Mouse (Mus musculus) CH12.LX (cell line): ENCODE measurements around the gene Il34. TPM values are rescaled to one million over a fixed set of nuclear protein-coding genes. Genes with fewer than 3 reads are reported as not detected.

Source experiments
- DNase-seq: peaks from one replicate; pipeline ENCODE4 v3.0.0-alpha.2; 2013; ENCODE audit errors: extremely low read depth
- H3K27ac ChIP-seq: 2 replicates; pipeline ENCODE4 v1.5.1; 2012; ENCODE audit warnings: low read depth, mild to moderate bottlenecking, control low read depth, moderate library complexity; ENCODE audit not compliant: insufficient read depth
- H3K27me3 ChIP-seq: replicated peaks from 2 replicates; pipeline ENCODE3; 2012; ENCODE audit warnings: inconsistent platforms
- H3K36me3 ChIP-seq, 2 experiments: replicated peaks in 1 of 2; 2 replicates each; pipeline versions ENCODE3 to v1.6.1; 2012; ENCODE audit warnings: inconsistent platforms in 1 of 2, low read length in 1 of 2, mild to moderate bottlenecking in 1 of 2, mixed read lengths in 1 of 2, moderate library complexity in 1 of 2; ENCODE audit not compliant: control insufficient read depth in 1 of 2, insufficient read depth in 1 of 2
- H3K4me1 ChIP-seq, 2 experiments: 2 replicates each; pipeline ENCODE4 v1.6.1; 2012; ENCODE audit warnings: inconsistent platforms in 1 of 2, moderate library complexity in 1 of 2; ENCODE audit not compliant: insufficient read depth in 2 of 2, control insufficient read depth in 1 of 2
- H3K4me2 ChIP-seq: 2 replicates; pipeline ENCODE4 v1.6.1; 2012; ENCODE audit warnings: low read depth, mild to moderate bottlenecking, control low read depth; ENCODE audit not compliant: poor library complexity, insufficient read depth, severe bottlenecking
- H3K4me3 ChIP-seq, 3 experiments: fragments of 150-350 bp in 1 of 3; sonication (generic) in 1 of 3; replicated peaks in 1 of 3; 2 replicates each; pipeline versions ENCODE3 to v1.5.1; 2011 to 2012; ENCODE audit warnings: low read depth in 2 of 3, low read length in 2 of 3, mild to moderate bottlenecking in 2 of 3, moderate library complexity in 2 of 3, control low read depth in 1 of 3, improper control_type of control experiment in 1 of 3, inconsistent platforms in 1 of 3, mixed read lengths in 1 of 3; ENCODE audit not compliant: poor library complexity in 1 of 3
- H3K79me2 ChIP-seq: replicated peaks from 2 replicates; pipeline ENCODE4 v1.6.1; 2012; ENCODE audit warnings: mild to moderate bottlenecking, moderate library complexity; ENCODE audit not compliant: control insufficient read depth, poor library complexity, insufficient read depth, severe bottlenecking; ENCODE audit errors: extremely low read depth
- H3K9ac ChIP-seq: 2 replicates; pipeline ENCODE4 v1.6.1; 2012; ENCODE audit warnings: low read depth, mild to moderate bottlenecking, control low read depth, moderate library complexity; ENCODE audit not compliant: insufficient read depth
- H3K9me3 ChIP-seq: replicated peaks from 2 replicates; pipeline ENCODE3; 2012; ENCODE audit warnings: low read length, inconsistent platforms, mixed read lengths
- BHLHE40 ChIP-seq: IDR thresholded peaks from 2 replicates; pipeline ENCODE4 v1.6.1; 2011; ENCODE audit warnings: mild to moderate bottlenecking, low read depth, low read length, improper control_type of control experiment
- E2F4 ChIP-seq: IDR thresholded peaks from 2 replicates; pipeline ENCODE4 v1.6.1; 2011; ENCODE audit warnings: low read depth, low read length, improper control_type of control experiment; ENCODE audit not compliant: insufficient replicate concordance
- EP300 ChIP-seq: IDR thresholded peaks from 2 replicates; pipeline ENCODE4 v1.6.1; 2011; ENCODE audit warnings: low read length, improper control_type of control experiment
- ETS1 ChIP-seq: conservative IDR thresholded peaks from 2 replicates; pipeline ENCODE4 v1.6.1; 2012; ENCODE audit warnings: low read depth, mild to moderate bottlenecking, inconsistent platforms, low read length, improper control_type of control experiment, moderate library complexity
- HCFC1 ChIP-seq: IDR thresholded peaks from 2 replicates; pipeline ENCODE4 v1.6.1; 2012; ENCODE audit warnings: low read depth, mild to moderate bottlenecking, inconsistent platforms, low read length, improper control_type of control experiment
- IRF4 ChIP-seq: IDR thresholded peaks from 2 replicates; pipeline ENCODE4 v1.6.1; 2014; ENCODE audit warnings: low read depth, mild to moderate bottlenecking, inconsistent platforms, low read length, improper control_type of control experiment
- JUND ChIP-seq: conservative IDR thresholded peaks from 2 replicates; pipeline ENCODE4 v1.6.1; 2011; ENCODE audit warnings: low read depth, low read length, improper control_type of control experiment
- MAFK ChIP-seq: IDR thresholded peaks from 2 replicates; pipeline ENCODE4 v1.6.1; 2011; ENCODE audit warnings: low read length, improper control_type of control experiment; ENCODE audit not compliant: insufficient replicate concordance
- MAX ChIP-seq: IDR thresholded peaks from 2 replicates; pipeline ENCODE4 v1.6.1; 2011; ENCODE audit warnings: low read length, improper control_type of control experiment
- MEF2A ChIP-seq: IDR thresholded peaks from 2 replicates; pipeline ENCODE4 v1.6.1; 2014; ENCODE audit warnings: low read depth, mild to moderate bottlenecking, inconsistent platforms, low read length, improper control_type of control experiment, borderline replicate concordance
- MXI1 ChIP-seq: IDR thresholded peaks from 2 replicates; pipeline ENCODE4 v1.6.1; 2011; ENCODE audit warnings: mild to moderate bottlenecking, low read depth, low read length, improper control_type of control experiment
- MYC ChIP-seq: IDR thresholded peaks from 2 replicates; pipeline ENCODE4 v1.6.1; 2011; ENCODE audit warnings: low read depth, mild to moderate bottlenecking, improper control_type of control experiment, low read length
- NRF1 ChIP-seq: IDR thresholded peaks from 2 replicates; pipeline ENCODE4 v1.6.1; 2014; ENCODE audit warnings: low read depth, mild to moderate bottlenecking, inconsistent platforms, low read length, improper control_type of control experiment, moderate library complexity
- POLR2AphosphoS2 ChIP-seq: IDR thresholded peaks from 2 replicates; pipeline ENCODE4 v1.6.1; 2011; ENCODE audit warnings: low read depth, low read length, improper control_type of control experiment
- RCOR1 ChIP-seq: conservative IDR thresholded peaks from 2 replicates; pipeline ENCODE4 v1.6.1; 2012; ENCODE audit warnings: low read depth, mild to moderate bottlenecking, inconsistent platforms, low read length, improper control_type of control experiment
- SIN3A ChIP-seq: IDR thresholded peaks from 2 replicates; pipeline ENCODE4 v1.6.1; 2012; ENCODE audit warnings: low read length, improper control_type of control experiment, inconsistent platforms
- SMC3 ChIP-seq: IDR thresholded peaks from 2 replicates; pipeline ENCODE4 v1.6.1; 2011; ENCODE audit warnings: low read depth, low read length, improper control_type of control experiment
- TBP ChIP-seq: conservative IDR thresholded peaks from 2 replicates; pipeline ENCODE4 v1.6.1; 2011; ENCODE audit warnings: low read depth, low read length, improper control_type of control experiment
- TCF12 ChIP-seq: IDR thresholded peaks from 2 replicates; pipeline ENCODE4 v1.6.1; 2014; ENCODE audit warnings: low read depth, mild to moderate bottlenecking, inconsistent platforms, low read length, improper control_type of control experiment
- USF1 ChIP-seq: IDR thresholded peaks from 2 replicates; pipeline ENCODE4 v1.6.1; 2014; ENCODE audit warnings: low read depth, mild to moderate bottlenecking, inconsistent platforms, low read length, improper control_type of control experiment
- ZC3H11A ChIP-seq: IDR thresholded peaks from 2 replicates; pipeline ENCODE4 v1.6.1; 2012; ENCODE audit warnings: low read depth, mild to moderate bottlenecking, inconsistent platforms, low read length, improper control_type of control experiment
- dilution Hi-C: fragments of 300-500 bp; cut with MboI; formaldehyde crosslinking; loops from 2 replicates; pipeline ENCODE4 v1.14.3; 2020; ENCODE audit warnings: low sequenced_read_pairs; ENCODE audit not compliant: extremely low pct_unique_long_range_greater_than_20kb, extremely low pct_ligation_motif_present
- in situ Hi-C: fragments of 300-500 bp; cut with MboI; formaldehyde crosslinking; loops from 3 replicates; pipeline ENCODE4 v1.14.3; 2019; ENCODE audit warnings: low sequenced_read_pairs, low pct_ligation_motif_present, low pct_unique_long_range_greater_than_20kb, mixed read lengths
- polyA plus RNA-seq: library from polyadenylated mRNA; unstranded; fragments of >175 nt; gene quantifications from 2 replicates; pipeline ENCODE4 v1.2.1, GENCODE M21; 2012; ENCODE audit warnings: low read depth; ENCODE audit not compliant: insufficient read length
- total RNA-seq, 2 experiments: library from RNA; depleted of rRNA; stranded (reverse); fragments of 300-350 nt in 1 of 2; fragments of >200 nt in 1 of 2; gene quantifications; 2 replicates each; pipeline ENCODE4 v1.2.3; 2012 to 2014

Gene Il34
- total and polyA plus RNA-seq, 3 experiments = 0.21 TPM; not detected in 2

- no peaks in the 10 kb centered on the region for H3K9me3 ChIP-seq
- H3K4me1 ChIP-seq = peaks cover 10 to 75% of the 10 kb centered on the region in 2 experiments; a peak in 3 of 4 replicates
- no peak for TF ChIP-seq USF1
- peak; percentile 59; the same call in 1 of the 2 replicates for TF ChIP-seq MAFK
- 0 out of 2 replicates have a peak, but pooled peaks have one; percentile 36 for TF ChIP-seq JUND
- TF ChIP-seq E2F4 = no peak
- peak; percentile 79 for TF ChIP-seq ETS1
- TF ChIP-seq NRF1 = no peak
- DNase-seq = peak; percentile 84
- peaks cover 93 to 99% of the 10 kb centered on the region in 2 experiments for H3K36me3 ChIP-seq
- no peak overlapping the region for H3K9ac ChIP-seq
- H3K79me2 ChIP-seq = peaks cover 15% of the 10 kb centered on the region
- dilution Hi-C loops = no loop called here
- H3K27me3 ChIP-seq = no peaks in the 10 kb centered on the region
- no peak overlapping the region for H3K4me2 ChIP-seq
- H3K4me3 ChIP-seq = no peak overlapping the region
- in situ Hi-C loops = loop anchor here (10.0 kb wide), 1 partner anchor 51 kb away; no protein-coding TSS in a partner anchor
- 0 out of 2 replicates have a peak overlapping the region, but pooled peaks have one; percentile 11 for H3K27ac ChIP-seq
Measured at GRCm38 (mm10) chr8:110815308-110815707, 9.6 kb upstream of the Il34 start.

- H3K36me3 ChIP-seq = peaks cover 87 to 96% of the 10 kb centered on the region in 2 experiments
- dilution Hi-C loops = no loop called here
- peak overlapping the region; percentile 38; the same call in 1 of the 2 replicates for H3K27ac ChIP-seq
- H3K9ac ChIP-seq = no peak overlapping the region
- peaks cover 10 to 95% of the 10 kb centered on the region in 2 experiments; a peak in 3 of 4 replicates for H3K4me1 ChIP-seq
- DNase-seq = peak; percentile 76
- peaks cover 8% of the 10 kb centered on the region for H3K79me2 ChIP-seq
- no peaks in the 10 kb centered on the region for H3K9me3 ChIP-seq
- no peaks in the 10 kb centered on the region for H3K27me3 ChIP-seq
- in situ Hi-C loops = loop anchor here (10.0 kb wide), 1 partner anchor 48 kb away; no protein-coding TSS in a partner anchor
- no peak for TF ChIP-seq E2F4
- TF ChIP-seq MEF2A = peak; percentile 96
- TF ChIP-seq SMC3 = no peak
- TF ChIP-seq MYC = no peak
- peak; percentile 75 for TF ChIP-seq MAFK
- TF ChIP-seq HCFC1 = no peak
- TF ChIP-seq TCF12 = no peak
- peak; percentile 64; the same call in 1 of the 2 replicates for TF ChIP-seq POLR2AphosphoS2
- TF ChIP-seq MXI1 = no peak
- no peak for TF ChIP-seq ZC3H11A
- no peak for TF ChIP-seq TBP
- TF ChIP-seq RCOR1 = peak; percentile 63; the same call in 1 of the 2 replicates
- peak; percentile 62 for TF ChIP-seq IRF4
- TF ChIP-seq MAX = no peak
- TF ChIP-seq ETS1 = peak; percentile 71; the same call in 1 of the 2 replicates
- TF ChIP-seq SIN3A = peak; percentile 55; the same call in 1 of the 2 replicates
- peak; percentile 75 for TF ChIP-seq EP300
- peak; percentile 43 for TF ChIP-seq BHLHE40
- TF ChIP-seq, all 38 proteins: peak for 9
- Histone ChIP-seq H3K4me2 (no peak overlapping the region), H3K4me3 (no peak overlapping the region)
Measured at GRCm38 (mm10) chr8:110813081-110813812, 7.5 kb upstream of the Il34 start.
